ENCODE assay signal across 12 mouse cellular contexts in the genomic region with DNA sequence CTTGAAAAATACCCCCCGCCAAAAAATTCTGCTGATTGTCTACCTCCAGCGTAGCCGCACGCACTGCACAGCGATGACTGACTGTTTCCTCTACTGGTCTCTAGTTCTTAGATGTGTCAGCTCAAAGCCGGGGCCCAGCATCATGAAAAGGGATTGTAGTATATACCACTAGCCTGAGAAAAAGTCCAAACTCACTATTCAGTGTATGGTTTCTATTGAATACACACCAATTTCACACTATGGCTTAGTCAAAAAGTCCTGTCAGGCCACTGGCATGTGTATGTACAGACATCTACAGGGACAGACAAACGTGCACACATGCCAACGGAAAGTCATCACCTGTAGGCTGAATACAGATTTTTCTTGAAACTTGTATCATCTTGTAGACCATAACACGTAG.
A peak's percentile ranks its signal among the peaks of the same experiment; 100 is the strongest.
DNase-seq lines count a peak whose midpoint lies in the region; TF ChIP-seq lines count a peak whose summit lies in the region.
"Had no signal": no experiment of that assay in that cellular context is flagged by ENCODE, and none has a peak within 500 bp of the region (broad histone marks: within the 10 kb centered on the region; RNA-seq: fewer than 3 reads in every experiment).

No protein-coding gene starts in this region.

- H3K4me3 ChIP-seq in spleen, adult 2 months (ENCODE audit: extremely low read depth, insufficient read depth, insufficient read length): no peak overlapping the region
- H3K4me3 ChIP-seq in embryonic fibroblast, embryonic 13.5 days (ENCODE audit: insufficient read depth, low read length): no peak overlapping the region
- H3K4me3 ChIP-seq in gastrocnemius, adult 2 months: no peak overlapping the region
- H3K4me3 ChIP-seq: erythroblast, embryonic 14.5 days had no signal

- H3K36me3 ChIP-seq in spleen, adult 2 months (ENCODE audit: control insufficient read depth, insufficient read depth, low read length): no peaks in the 10 kb centered on the region

- H3K27ac ChIP-seq in spleen, adult 2 months (ENCODE audit: insufficient read depth, low read length): peak overlapping the region; percentile 91
- peak overlapping the region; percentile 94 for H3K27ac ChIP-seq in embryonic fibroblast, embryonic 13.5 days (ENCODE audit: insufficient read depth, low read length)
- H3K27ac ChIP-seq in gastrocnemius, adult 2 months: no peak overlapping the region
- H3K27ac ChIP-seq: liver, embryonic 14.5 days had no signal

- H3K27me3 ChIP-seq in spleen, adult 2 months (ENCODE audit: control insufficient read depth, insufficient read depth, low read length): no peaks in the 10 kb centered on the region
- H3K27me3 ChIP-seq: CH12.LX had no signal

- no peak for TF ChIP-seq CTCF in spleen, adult 2 months (IDR thresholded peaks at IDR 0.05; ENCODE audit: extremely low read depth, insufficient read depth, insufficient read length, insufficient replicate concordance)
- no peak for TF ChIP-seq CTCF in embryonic fibroblast, embryonic 13.5 days (IDR thresholded peaks at IDR 0.05; ENCODE audit: borderline replicate concordance, insufficient read depth, low read length)
- TF ChIP-seq CTCF in gastrocnemius, adult 2 months (IDR thresholded peaks at IDR 0.05): no peak

- peaks cover 14% of the 10 kb centered on the region; the same call in 1 of the 2 replicates for H3K4me1 ChIP-seq in spleen, adult 2 months (ENCODE audit: control insufficient read depth, insufficient read depth, insufficient read length)
- H3K4me1 ChIP-seq in embryonic fibroblast, embryonic 13.5 days (ENCODE audit: control insufficient read depth, insufficient read depth, low read length): peaks cover 8% of the 10 kb centered on the region

- 74% methylated on average over 9 of the region's 9 CpGs for WGBS in spleen, adult 2 months

- TF ChIP-seq POLR2A in spleen, adult 2 months (IDR thresholded peaks at IDR 0.05; ENCODE audit: low read depth, low read length): no peak
- no peak for TF ChIP-seq POLR2A in embryonic fibroblast, embryonic 13.5 days (IDR thresholded peaks at IDR 0.05; ENCODE audit: low read depth, low read length)

- intact Hi-C loops in gastrocnemius, adult 2 months (cut with DNase I): no loop called here

- no peak for DNase-seq in spleen, adult 2 months (ENCODE audit: low read depth in 1 of 2, low spot score in 2 of 2)
- no peak for DNase-seq in spleen, adult 18-20 months
- DNase-seq in CD8-positive naive resting alpha-beta T cell, adult 2 months (ENCODE audit: low read depth in 2 of 2, low spot score in 2 of 2): peak; percentile 24 to 28
- DNase-seq in thymus, postnatal 4 days: peak; percentile 39
- no peak for DNase-seq in cerebellum, adult 11 months
- DNase-seq in gastrocnemius, adult 2 months: no peak
- DNase-seq: cerebellum, postnatal 36 days; gastrocnemius, postnatal 25 days had no signal

Comparison
In these comparisons a context has a peak if more than half of its experiments do, and no peak if none do; other contexts are left out.
1. DNase-seq: peak in CD8-positive naive resting alpha-beta T cell, adult 2 months (2 of 2) and thymus, postnatal 4 days (single experiment); none in spleen, adult 2 months (0 of 2), spleen, adult 18-20 months (0 of 2), cerebellum, adult 11 months (single experiment) and gastrocnemius, adult 2 months (single experiment).